Mouse (Mus musculus) frontal cortex, postnatal 25 days (tissue): Measurements from ENCODE around the gene Sntb2.
A peak's percentile ranks its signal among the peaks of the same experiment; 100 is the strongest.
"Not testable (repeated sequence)": the region's sequence is repeated elsewhere in the genome, so short reads cannot be mapped to it uniquely, and the experiment has no call there.

Experiments
- DNase-seq, 2 experiments: peaks; one replicate each; pipeline ENCODE4 v3.0.0; 2022; ENCODE audit warnings: low spot score in 2 of 2

Gene Sntb2

GRCm38 (mm10) chr8:106935324-106935869, at the start of gene Sntb2:
Gene Sntb2, plus strand, starts transcription at chr8:106935750.
- peak; percentile 72 to 84 for DNase-seq

- peak; percentile 52 to 65 for DNase-seq
These were observed 48.0 kb upstream of the Sntb2 start for GRCm38 (mm10) chr8:106887336-106888189.

GRCm38 (mm10) chr8:106888803-106889202, 46.7 kb upstream of the Sntb2 start:
- no peak for DNase-seq

- DNase-seq: no peak
These were observed 43.2 kb upstream of the Sntb2 start for GRCm38 (mm10) chr8:106892210-106892805.

- DNase-seq: no peak
These were observed 42.6 kb upstream of the Sntb2 start for GRCm38 (mm10) chr8:106892806-106893451.

GRCm38 (mm10) chr8:106893481-106894156, 41.9 kb upstream of the Sntb2 start, which contains the start of gene Utp4:
Gene Utp4, plus strand, starts transcription at chr8:106893636.
- peak; percentile 69 to 78 for DNase-seq

- no peak for DNase-seq
These were observed 36.1 kb upstream of the Sntb2 start for GRCm38 (mm10) chr8:106899473-106899872.

GRCm38 (mm10) chr8:106905727-106906480, 29.6 kb upstream of the Sntb2 start:
- DNase-seq: peak; percentile 50 to 63

- no peak for DNase-seq
These were observed 28.9 kb upstream of the Sntb2 start for GRCm38 (mm10) chr8:106906635-106907034.

GRCm38 (mm10) chr8:106907450-106907849, 28.1 kb upstream of the Sntb2 start:
- DNase-seq: no peak

GRCm38 (mm10) chr8:106908291-106908690, 27.3 kb upstream of the Sntb2 start:
- no peak for DNase-seq

- no peak for DNase-seq
These were observed 21.9 kb upstream of the Sntb2 start for GRCm38 (mm10) chr8:106913631-106914030.

GRCm38 (mm10) chr8:106919721-106920394, 15.7 kb upstream of the Sntb2 start:
- peak in 1 of 2 experiments; percentile 62 for DNase-seq

- DNase-seq: no peak
These were observed 15.2 kb upstream of the Sntb2 start for GRCm38 (mm10) chr8:106920395-106920741.

GRCm38 (mm10) chr8:106924057-106924456, 11.5 kb upstream of the Sntb2 start:
- no peak for DNase-seq

GRCm38 (mm10) chr8:106924904-106925349, 10.6 kb upstream of the Sntb2 start:
- no peak for DNase-seq

GRCm38 (mm10) chr8:106925446-106925845, 10.1 kb upstream of the Sntb2 start:
- no peak for DNase-seq

- no peak for DNase-seq
These were observed 8.3 kb upstream of the Sntb2 start for GRCm38 (mm10) chr8:106927247-106927646.

GRCm38 (mm10) chr8:106928182-106928581, 7.4 kb upstream of the Sntb2 start:
- not testable (repeated sequence) for DNase-seq
